Mouse (Mus musculus): ENCODE results near the gene Mettl16.

The Mettl16 gene

GRCm38 (mm10) chr11:74770595-74771207, at the start of gene Mettl16:
Gene Mettl16, plus strand, starts transcription at chr11:74770830.
- peak; percentile 94 to 96 for DNase-seq (ENCODE audit: low spot score in 2 of 2)

GRCm38 (mm10) chr11:74721141-74721540, 49.5 kb upstream of the Mettl16 start:
- DNase-seq (ENCODE audit: low spot score in 2 of 2): no peak

GRCm38 (mm10) chr11:74721971-74722370, 48.7 kb upstream of the Mettl16 start:
- no peak for DNase-seq (ENCODE audit: low spot score in 2 of 2)

- DNase-seq (ENCODE audit: low spot score in 2 of 2): peak; percentile 78 to 91
These were observed 47.0 kb upstream of the Mettl16 start for GRCm38 (mm10) chr11:74723357-74724234.

GRCm38 (mm10) chr11:74724235-74724791, 46.3 kb upstream of the Mettl16 start, which contains the start of gene Pafah1b1:
Gene Pafah1b1, minus strand, starts transcription at chr11:74724670.
- DNase-seq (ENCODE audit: low spot score in 2 of 2): peak; percentile 96 to 98

- no peak for DNase-seq (ENCODE audit: low spot score in 2 of 2)
These were observed 45.4 kb upstream of the Mettl16 start for GRCm38 (mm10) chr11:74725181-74725580.

GRCm38 (mm10) chr11:74734917-74735316, 35.7 kb upstream of the Mettl16 start:
- no peak for DNase-seq (ENCODE audit: low spot score in 2 of 2)

- no peak for DNase-seq (ENCODE audit: low spot score in 2 of 2)
These were observed 32.8 kb upstream of the Mettl16 start for GRCm38 (mm10) chr11:74737861-74738260.

- DNase-seq (ENCODE audit: low spot score in 2 of 2): no peak
These were observed 22.6 kb upstream of the Mettl16 start for GRCm38 (mm10) chr11:74748022-74748421.

- no peak for DNase-seq (ENCODE audit: low spot score in 2 of 2)
These were observed 21.4 kb upstream of the Mettl16 start for GRCm38 (mm10) chr11:74749241-74749640.

GRCm38 (mm10) chr11:74750662-74751351, 19.8 kb upstream of the Mettl16 start:
- DNase-seq (ENCODE audit: low spot score in 2 of 2): no peak

GRCm38 (mm10) chr11:74751352-74752066, 19.1 kb upstream of the Mettl16 start:
- DNase-seq (ENCODE audit: low spot score in 2 of 2): no peak

- no peak for DNase-seq (ENCODE audit: low spot score in 2 of 2)
These were observed 14.0 kb upstream of the Mettl16 start for GRCm38 (mm10) chr11:74756631-74757030.

GRCm38 (mm10) chr11:74761011-74761705, 9.5 kb upstream of the Mettl16 start:
- no peak for DNase-seq (ENCODE audit: low spot score in 2 of 2)

GRCm38 (mm10) chr11:74763960-74764625, 6.5 kb upstream of the Mettl16 start:
- no peak for DNase-seq (ENCODE audit: low spot score in 2 of 2)

GRCm38 (mm10) chr11:74767469-74767868, 3.2 kb upstream of the Mettl16 start:
- DNase-seq (ENCODE audit: low spot score in 2 of 2): no peak

GRCm38 (mm10) chr11:74768045-74768444, 2.6 kb upstream of the Mettl16 start:
- DNase-seq (ENCODE audit: low spot score in 2 of 2): peak; percentile 57 to 78

GRCm38 (mm10) chr11:74770037-74770436, 593 bp upstream of the Mettl16 start:
- no peak for DNase-seq (ENCODE audit: low spot score in 2 of 2)

- peak in 1 of 2 experiments; percentile 63 for DNase-seq (ENCODE audit: low spot score in 2 of 2)
These were observed 604 bp downstream of the Mettl16 start for GRCm38 (mm10) chr11:74771234-74771633.

- DNase-seq (ENCODE audit: low spot score in 2 of 2): no peak
These were observed 1.0 kb downstream of the Mettl16 start for GRCm38 (mm10) chr11:74771650-74772049.
